Mouse (Mus musculus) hindbrain, embryonic 16.5 days (tissue): ENCODE measurements around the gene Slc46a3. TPM values are rescaled to one million over a fixed set of nuclear protein-coding genes. Genes with fewer than 3 reads are reported as not detected.

Experiments used
- ATAC-seq: fragments of 200-750 bp; cut with Nextera tagmentation; 2 replicates; pipeline ENCODE4 v1.8.0; 2017; ENCODE audit warnings: moderate TSS enrichment, moderate library complexity
- H3K27ac ChIP-seq: fragments of 300-500 bp; sonication (generic); 2 replicates; pipeline ENCODE4 v1.5.1; 2014; ENCODE audit warnings: low read depth, mild to moderate bottlenecking, control low read depth, low read length, moderate library complexity
- H3K27me3 ChIP-seq: fragments of 300-500 bp; sonication (generic); replicated peaks from 2 replicates; pipeline ENCODE4 v1.6.1; 2014; ENCODE audit warnings: low read length; ENCODE audit not compliant: control insufficient read depth, insufficient read depth
- H3K36me3 ChIP-seq: fragments of 300-500 bp; sonication (generic); 2 replicates; pipeline ENCODE4 v1.6.1; 2014; ENCODE audit warnings: mild to moderate bottlenecking, low read length, moderate library complexity, mixed read lengths; ENCODE audit not compliant: control insufficient read depth, insufficient read depth
- H3K4me1 ChIP-seq: fragments of 300-500 bp; sonication (generic); 2 replicates; pipeline ENCODE4 v1.6.1; 2014; ENCODE audit warnings: low read depth, low read length; ENCODE audit not compliant: control insufficient read depth, insufficient read depth
- H3K4me2 ChIP-seq: fragments of 300-500 bp; sonication (generic); 2 replicates; pipeline ENCODE4 v1.6.1; 2014; ENCODE audit warnings: mild to moderate bottlenecking, low read length, control low read depth, moderate library complexity
- H3K4me3 ChIP-seq: fragments of 300-500 bp; sonication (generic); 2 replicates; pipeline ENCODE4 v1.5.1; 2014; ENCODE audit warnings: mild to moderate bottlenecking, low read length, control low read depth, moderate library complexity
- H3K9ac ChIP-seq: fragments of 300-500 bp; sonication (generic); 2 replicates; pipeline ENCODE4 v1.6.1; 2014; ENCODE audit warnings: low read depth, mild to moderate bottlenecking, control low read depth, low read length, moderate library complexity
- H3K9me3 ChIP-seq: fragments of 300-500 bp; sonication (generic); 2 replicates; pipeline ENCODE4 v1.6.1; 2014; ENCODE audit warnings: mild to moderate bottlenecking, low read length, moderate library complexity; ENCODE audit not compliant: control insufficient read depth
- WGBS: fragments of 180-500 bp; shearing (Covaris S2); extraction: QIAGEN DNeasy Blood & Tissue Kit; methylation state at CpG from one replicate; pipeline ENCODE4 v1.1.7; 2014; 5-methylcytosine and 5-hydroxymethylcytosine counted together
- polyA plus RNA-seq: library from polyadenylated mRNA; unstranded; fragments of >200 nt; fragmentation: Nextera tagmentation; extraction: Ambion mirVana; gene quantifications from 2 replicates; pipeline ENCODE4 v1.2.1, GENCODE M21; 2015

The Slc46a3 gene
- polyA plus RNA-seq, result 5.4 and 6.3 TPM in 2 replicates

DNA sequence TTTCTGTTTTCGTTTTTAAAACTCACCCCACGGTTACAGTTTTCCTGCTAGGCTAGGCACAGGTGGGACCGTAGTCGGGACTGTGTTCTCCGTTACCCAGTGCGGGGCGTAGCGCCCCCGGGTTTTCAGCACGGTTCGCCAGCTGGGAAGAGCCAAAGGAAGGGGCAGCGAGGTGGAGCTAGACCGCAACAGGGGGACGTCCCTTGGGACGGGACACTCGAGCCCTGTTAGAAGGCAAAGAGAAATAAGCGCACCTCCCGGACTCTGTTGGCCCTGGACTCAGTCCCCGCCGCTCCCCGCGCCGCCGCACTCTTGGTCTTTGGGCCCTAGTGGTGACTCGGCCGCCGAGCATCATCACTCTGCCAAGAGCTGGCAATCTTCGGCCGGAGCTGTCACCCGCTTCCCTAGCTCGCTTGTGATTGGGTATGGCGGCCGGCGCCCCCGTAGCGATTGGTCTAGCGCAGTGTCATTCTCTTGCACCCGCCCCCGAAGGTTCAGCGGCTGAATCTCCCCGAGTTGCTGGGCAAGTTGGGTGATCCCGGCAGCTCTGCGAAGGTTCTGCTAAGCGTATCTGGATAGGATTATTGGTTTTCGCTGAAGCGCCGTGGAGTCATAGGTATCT, at the start of gene Slc46a3:
Gene Slc46a3 (minus strand): TSS at position 361 of the 622 bp plus-strand sequence.
- Histone ChIP-seq H3K9me3 (no peaks in the 10 kb centered on the region), H3K27ac (no peak within 1 kb of the TSS), H3K36me3 (no peaks in the 10 kb centered on the region), H3K4me1 (peaks cover 9% of the 10 kb centered on the region), H3K27me3 (no peaks in the 10 kb centered on the region; the same call in 1 of the 2 replicates), H3K4me2 (peak within 1 kb of the TSS; percentile 94), H3K9ac (peak within 1 kb of the TSS; percentile 67), H3K4me3 (peak within 1 kb of the TSS; percentile 80)
- WGBS, result under 1% methylated on average over 47 of the region's 47 CpGs
- peak; percentile 99 for ATAC-seq

DNA sequence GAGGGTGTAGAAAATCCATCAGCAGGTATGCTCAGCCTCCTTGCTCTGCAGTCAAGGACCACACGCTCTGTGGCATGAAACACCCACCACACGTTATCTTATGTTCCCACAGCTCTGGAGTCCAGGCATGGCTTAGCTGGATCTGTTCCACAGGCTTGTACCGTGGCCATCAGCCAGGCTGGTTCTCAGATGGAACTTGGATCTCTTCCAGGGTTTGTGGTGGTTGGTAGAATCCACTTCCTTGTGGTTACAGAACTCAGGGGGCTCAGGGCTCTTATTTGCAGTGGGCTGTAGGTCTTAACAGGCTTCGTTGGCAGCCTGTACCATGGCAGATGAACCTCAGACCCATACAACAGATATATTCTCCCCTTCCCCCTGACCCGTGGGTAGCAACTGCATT, 44.6 kb upstream of the Slc46a3 start:
- WGBS, result 69% methylated on average over 5 of the region's 5 CpGs
- no peaks in the 10 kb centered on the region for H3K4me1 ChIP-seq
- no peak overlapping the region for H3K4me3 ChIP-seq
- ATAC-seq, result no peak
- no peaks in the 10 kb centered on the region for H3K27me3 ChIP-seq
- no peaks in the 10 kb centered on the region for H3K36me3 ChIP-seq
- H3K4me2 ChIP-seq, result no peak overlapping the region
- H3K27ac ChIP-seq, result no peak overlapping the region
- H3K9ac ChIP-seq, result no peak overlapping the region
- no peaks in the 10 kb centered on the region; the same call in none of the 2 replicates for H3K9me3 ChIP-seq

DNA sequence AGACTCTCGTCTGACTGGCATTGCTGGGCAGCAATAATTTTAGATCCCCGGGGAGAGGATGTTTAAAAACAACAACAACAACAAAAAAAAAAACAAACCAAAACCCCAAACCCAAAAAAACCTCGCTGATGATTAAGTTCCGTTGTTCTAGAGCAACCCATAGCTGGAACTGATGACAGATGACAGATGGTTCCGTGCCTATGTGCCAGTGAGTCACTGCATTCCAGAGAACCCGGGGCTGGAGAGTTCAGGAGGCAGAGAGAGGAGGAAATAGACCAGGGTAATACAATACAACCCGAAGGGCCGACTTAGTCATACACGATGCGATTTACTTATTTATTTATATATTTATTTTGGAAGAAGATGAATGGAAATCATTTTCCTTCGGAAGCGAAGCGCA, 40.5 kb upstream of the Slc46a3 start:
- WGBS, result 88% methylated on average over 13 of the region's 13 CpGs
- no peaks in the 10 kb centered on the region for H3K36me3 ChIP-seq
- H3K27me3 ChIP-seq, result no peaks in the 10 kb centered on the region
- H3K4me1 ChIP-seq, result no peaks in the 10 kb centered on the region
- H3K9ac ChIP-seq, result no peak overlapping the region
- H3K4me3 ChIP-seq, result no peak overlapping the region
- ATAC-seq, result no peak
- no peak overlapping the region for H3K4me2 ChIP-seq
- no peaks in the 10 kb centered on the region; the same call in 1 of the 2 replicates for H3K9me3 ChIP-seq
- H3K27ac ChIP-seq, result no peak overlapping the region

DNA sequence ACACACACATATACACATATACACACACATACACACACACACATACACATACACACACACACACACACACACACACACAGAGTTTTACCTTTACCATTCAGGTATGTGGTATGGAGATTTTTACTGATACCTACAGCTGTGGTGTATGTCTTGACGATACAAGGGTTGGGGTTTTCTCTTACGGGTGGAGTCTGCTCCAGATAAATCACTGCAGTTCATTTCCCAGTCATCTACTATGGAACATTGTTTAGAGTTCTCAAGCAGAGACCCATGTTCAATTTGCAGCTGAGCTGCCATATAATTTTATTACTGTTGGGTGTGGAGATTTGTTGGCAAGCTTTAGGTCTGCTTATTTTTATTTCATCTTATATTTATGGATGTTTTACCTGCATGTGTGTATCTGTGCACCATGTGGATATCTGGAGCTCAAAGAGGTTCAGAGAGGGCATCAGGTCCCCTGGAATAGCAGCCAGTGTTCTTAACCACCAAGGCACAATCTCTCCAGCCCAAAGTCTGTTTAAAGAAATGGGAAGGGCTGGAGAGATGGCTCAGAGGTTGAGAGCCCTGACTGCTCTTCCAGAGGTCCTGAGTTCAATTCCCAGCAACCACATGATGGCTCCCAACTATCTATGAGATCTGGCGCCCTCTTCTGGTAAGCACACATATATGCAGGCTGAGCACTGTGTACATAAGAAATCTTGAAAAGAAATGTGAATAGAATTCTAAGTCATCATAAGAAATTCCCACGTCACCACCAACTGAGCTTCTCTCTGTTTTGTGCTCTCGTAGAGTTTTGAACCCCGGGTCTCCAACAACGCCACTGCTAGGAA, 34.3 kb upstream of the Slc46a3 start:
- Histone ChIP-seq H3K4me1 (no peaks in the 10 kb centered on the region), H3K4me3 (no peak overlapping the region), H3K9ac (no peak overlapping the region), H3K27me3 (no peaks in the 10 kb centered on the region), H3K4me2 (no peak overlapping the region), H3K36me3 (no peaks in the 10 kb centered on the region), H3K27ac (no peak overlapping the region), H3K9me3 (no peaks in the 10 kb centered on the region)
- no peak for ATAC-seq
- 82% methylated on average over 7 of the region's 7 CpGs for WGBS

DNA sequence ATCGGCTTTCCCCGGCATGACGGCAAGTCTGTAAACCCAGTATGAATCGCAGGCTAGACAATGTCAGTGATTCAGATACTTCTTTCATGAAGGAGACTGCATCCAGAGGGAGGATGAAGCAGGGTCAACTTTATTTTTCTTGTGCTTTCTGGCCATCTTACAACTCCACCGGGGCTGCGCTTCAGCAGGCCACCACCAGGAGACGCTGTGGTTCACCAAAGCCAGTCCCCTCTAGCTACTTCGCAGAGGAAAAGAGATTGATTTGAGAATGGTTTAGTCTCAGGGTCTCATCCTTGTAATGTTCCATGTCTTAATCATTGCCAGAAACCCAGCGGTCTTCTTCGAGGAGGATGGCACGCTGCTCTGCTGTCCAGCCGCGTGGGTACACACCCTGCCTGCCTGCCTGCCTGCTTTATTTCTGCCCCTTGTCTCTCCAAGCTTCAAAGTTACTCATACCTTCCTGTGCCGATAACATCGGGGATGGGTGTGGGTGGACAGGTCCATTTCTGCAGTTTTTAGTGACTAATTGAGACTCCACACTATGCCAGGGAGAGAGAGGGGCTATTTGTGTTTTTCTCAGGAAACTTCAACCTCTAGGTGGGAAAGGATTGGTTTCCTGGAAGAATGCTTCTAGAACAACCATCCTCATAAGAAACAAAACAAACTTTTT, 31.5 kb upstream of the Slc46a3 start:
- no peak overlapping the region for H3K27ac ChIP-seq
- ATAC-seq, result no peak
- no peak overlapping the region for H3K9ac ChIP-seq
- no peak overlapping the region for H3K4me2 ChIP-seq
- H3K4me3 ChIP-seq, result no peak overlapping the region
- no peaks in the 10 kb centered on the region for H3K9me3 ChIP-seq
- H3K36me3 ChIP-seq, result no peaks in the 10 kb centered on the region
- no peaks in the 10 kb centered on the region for H3K27me3 ChIP-seq
- 69% methylated on average over 15 of the region's 15 CpGs for WGBS
- no peaks in the 10 kb centered on the region for H3K4me1 ChIP-seq

DNA sequence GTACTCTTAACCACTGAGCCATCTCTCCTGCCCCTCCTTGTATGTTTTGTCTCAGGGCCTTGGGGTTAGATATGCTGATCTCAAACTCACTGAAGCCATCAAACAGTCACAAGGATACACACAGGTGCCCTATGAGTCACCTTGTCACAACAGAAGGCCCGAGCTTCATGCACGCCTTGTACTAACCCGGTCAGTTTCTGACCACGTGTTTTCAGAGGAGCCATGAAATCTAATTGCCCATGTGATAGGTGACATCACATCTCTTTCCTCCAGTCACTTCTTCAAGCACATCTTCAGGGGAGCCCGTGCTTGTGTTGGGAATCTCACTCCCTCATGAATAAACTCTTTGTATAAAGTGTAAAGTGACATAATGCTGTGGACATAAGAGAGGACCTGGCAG, 30.0 kb upstream of the Slc46a3 start:
- WGBS, result 86% methylated on average over 5 of the region's 5 CpGs

DNA sequence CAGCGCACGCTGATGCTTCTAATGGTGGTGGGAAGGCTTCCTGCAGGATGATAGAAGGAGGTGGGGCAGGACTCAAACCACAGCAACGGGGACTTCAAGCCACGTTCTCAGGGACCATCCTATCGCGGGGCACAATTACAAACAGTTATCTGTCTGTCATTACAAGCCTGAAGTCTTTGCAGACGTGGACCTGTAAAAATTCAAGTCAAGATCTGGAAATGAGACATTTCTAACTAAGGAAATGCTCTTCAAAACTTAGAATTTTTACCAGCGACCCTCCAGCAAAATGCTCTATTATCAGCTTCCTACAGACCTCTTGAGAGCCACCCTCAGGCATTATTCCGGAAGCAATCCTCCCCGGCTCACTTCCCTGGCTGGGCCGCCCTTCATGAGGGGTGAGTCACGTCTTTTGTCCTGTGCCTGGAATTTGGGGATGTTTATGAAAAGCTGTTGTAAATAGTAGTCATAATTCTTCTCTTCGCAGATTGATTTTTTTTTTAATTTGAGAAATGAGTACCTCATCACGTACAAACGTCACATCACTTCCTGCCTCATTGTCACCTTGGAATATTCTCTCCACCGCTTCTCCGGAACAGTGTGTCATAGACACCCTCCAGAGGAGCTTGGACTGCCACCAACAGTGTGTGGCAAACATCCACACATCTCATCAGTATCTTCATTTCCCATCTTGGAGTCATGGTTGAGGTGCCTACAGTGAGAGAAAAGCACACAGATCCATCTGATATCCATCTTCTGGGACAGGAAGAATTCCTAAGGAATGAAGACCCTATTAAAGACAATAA, 23.6 kb upstream of the Slc46a3 start:
- Histone ChIP-seq H3K9me3 (no peaks in the 10 kb centered on the region), H3K27me3 (no peaks in the 10 kb centered on the region), H3K36me3 (no peaks in the 10 kb centered on the region), H3K4me1 (no peaks in the 10 kb centered on the region), H3K4me2 (no peak overlapping the region), H3K9ac (no peak overlapping the region), H3K27ac (no peak overlapping the region), H3K4me3 (no peak overlapping the region)
- 82% methylated on average over 17 of the region's 17 CpGs for WGBS
- no peak for ATAC-seq

More for the DNA sequence above, 30.0 kb upstream of the Slc46a3 start:
- H3K9me3 ChIP-seq, result no peaks in the 10 kb centered on the region
- no peaks in the 10 kb centered on the region for H3K4me1 ChIP-seq
- no peak for ATAC-seq
- no peaks in the 10 kb centered on the region for H3K27me3 ChIP-seq
- no peak overlapping the region for H3K4me2 ChIP-seq
- H3K4me3 ChIP-seq, result no peak overlapping the region
- no peak overlapping the region for H3K27ac ChIP-seq
- H3K36me3 ChIP-seq, result no peaks in the 10 kb centered on the region
- no peak overlapping the region for H3K9ac ChIP-seq

DNA sequence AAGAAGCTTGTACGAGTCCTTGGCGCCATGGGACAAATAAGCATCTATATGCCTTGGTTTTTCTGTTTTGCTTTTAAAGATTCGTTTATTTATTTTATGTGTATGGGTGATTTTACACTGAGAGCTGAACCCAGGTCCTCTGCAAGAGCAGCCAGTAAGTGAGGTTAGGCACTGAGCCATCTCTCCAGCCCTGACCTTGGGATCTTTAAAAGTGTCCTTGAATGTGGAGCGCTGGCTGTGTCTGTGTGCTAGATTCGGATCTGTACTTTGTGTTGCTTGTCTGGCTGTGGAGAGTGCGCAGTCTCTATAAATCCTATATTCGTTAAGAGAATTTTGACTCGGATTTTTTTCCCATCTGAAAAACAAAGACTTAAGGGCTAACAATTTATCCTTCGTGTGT, 21.6 kb upstream of the Slc46a3 start:
- no peak for ATAC-seq
- no peak overlapping the region for H3K9ac ChIP-seq
- no peaks in the 10 kb centered on the region for H3K36me3 ChIP-seq
- H3K27me3 ChIP-seq, result no peaks in the 10 kb centered on the region
- H3K9me3 ChIP-seq, result no peaks in the 10 kb centered on the region
- WGBS, result 94% methylated on average over 9 of the region's 9 CpGs
- no peak overlapping the region for H3K27ac ChIP-seq
- no peak overlapping the region for H3K4me2 ChIP-seq
- H3K4me1 ChIP-seq, result no peaks in the 10 kb centered on the region
- H3K4me3 ChIP-seq, result no peak overlapping the region
